Mouse (Mus musculus) MEL-GATA-1-ER (cell line): ENCODE measurements around the gene Ifnl3.

Source experiments
- DNase-seq: peaks from one replicate; pipeline ENCODE4 v3.0.0-alpha.2; 2012; ENCODE audit warnings: low read depth; ENCODE audit errors: extremely low read depth

Gene Ifnl3

DNA sequence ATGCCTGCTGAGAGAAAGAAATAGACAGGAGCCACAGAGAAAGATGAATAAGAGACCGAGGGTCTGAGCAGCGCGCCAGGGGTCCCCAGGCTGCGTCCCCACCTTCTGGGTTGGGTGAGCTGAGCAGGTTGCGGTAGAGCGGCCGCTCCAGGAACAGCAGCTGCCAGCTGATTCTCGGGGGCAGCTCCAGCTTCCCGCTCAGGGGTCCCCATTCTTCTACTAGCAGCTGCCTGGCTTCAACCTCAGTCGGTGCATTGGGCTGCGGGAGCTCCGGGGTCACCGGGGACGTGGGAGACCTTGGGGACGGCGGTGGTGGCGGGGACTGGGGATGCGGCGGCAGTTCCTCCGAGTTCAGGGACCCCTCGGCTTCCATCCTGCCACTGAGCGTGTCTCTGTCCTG is 24.0 kb downstream of the Ifnl3 start:
- no peak for DNase-seq

GRCm38 (mm10) chr7:28547154-28547553 is 24.5 kb downstream of the Ifnl3 start, which contains the start of gene Nccrp1:
Gene Nccrp1, minus strand, starts transcription at chr7:28547254.
- DNase-seq, result no peak

- peak; percentile 15 for DNase-seq
These were observed 25.0 kb downstream of the Ifnl3 start for GRCm38 (mm10) chr7:28547628-28548027.

DNA sequence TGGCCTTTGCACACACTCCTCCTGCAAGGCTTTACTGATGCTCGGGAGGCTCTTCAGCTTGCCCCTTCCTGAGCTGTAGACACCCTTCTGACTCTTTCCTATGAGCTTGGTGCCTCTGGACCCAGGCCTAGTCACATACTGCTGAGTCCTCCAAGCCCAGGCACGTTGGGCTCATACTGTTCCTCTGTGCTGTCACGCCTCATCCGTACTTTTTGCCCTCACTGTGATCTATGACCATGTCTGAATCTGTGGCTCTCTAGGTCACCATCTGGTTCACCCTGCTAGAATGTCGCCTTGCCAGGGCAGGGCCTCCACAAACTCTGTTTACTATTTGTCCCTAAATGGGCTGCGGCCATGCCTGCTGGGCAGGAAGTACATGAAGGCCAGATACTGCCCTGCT is 30.4 kb downstream of the Ifnl3 start:
- no peak for DNase-seq

- no peak for DNase-seq
These were observed 33.4 kb downstream of the Ifnl3 start for GRCm38 (mm10) chr7:28555939-28556535.

GRCm38 (mm10) chr7:28557069-28557468 is 34.4 kb downstream of the Ifnl3 start:
- DNase-seq, result no peak

- no peak for DNase-seq
These were observed 35.1 kb downstream of the Ifnl3 start for GRCm38 (mm10) chr7:28557708-28558107.

DNA sequence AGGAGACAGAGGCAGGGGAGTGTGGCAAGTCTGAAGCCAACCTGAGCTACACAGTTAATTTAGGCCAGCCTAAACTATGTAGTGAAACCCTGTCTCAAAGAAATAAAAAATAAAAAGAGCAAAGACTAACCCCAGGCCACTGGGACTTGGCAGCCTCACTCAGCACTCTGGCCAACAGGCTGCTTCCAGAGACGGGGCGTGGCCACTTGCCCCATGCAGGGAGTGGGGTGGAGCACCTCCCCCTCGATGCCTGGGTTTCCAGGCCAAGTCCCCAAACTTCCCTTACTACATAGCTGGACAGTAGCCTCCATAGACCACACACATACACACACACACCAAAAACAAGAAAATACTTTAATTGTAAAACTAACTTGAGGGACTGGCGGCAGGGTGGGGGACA is 35.9 kb downstream of the Ifnl3 start:
- no peak for DNase-seq

DNA sequence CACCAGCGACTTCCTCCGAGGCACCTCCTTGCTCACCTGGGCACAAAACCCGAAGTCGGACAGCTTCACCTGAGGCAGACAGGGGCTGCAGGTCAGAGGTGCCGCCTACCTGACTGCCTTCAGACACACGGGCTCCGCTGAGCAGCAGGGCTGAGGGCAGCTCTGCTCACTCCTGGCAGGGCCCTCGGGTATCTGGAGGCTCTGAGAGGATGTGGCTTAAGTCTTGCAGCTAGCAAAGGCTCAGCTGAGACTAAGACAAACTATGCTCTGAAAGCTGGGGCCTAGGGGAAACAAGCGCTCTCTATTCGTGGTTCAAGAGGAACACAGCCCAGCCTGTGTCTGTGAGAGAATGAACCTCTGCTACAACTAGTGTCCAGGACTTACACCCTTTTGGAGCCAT is 38.2 kb downstream of the Ifnl3 start:
- DNase-seq, result no peak

GRCm38 (mm10) chr7:28561967-28562366 is 39.3 kb downstream of the Ifnl3 start:
- DNase-seq, result no peak

DNA sequence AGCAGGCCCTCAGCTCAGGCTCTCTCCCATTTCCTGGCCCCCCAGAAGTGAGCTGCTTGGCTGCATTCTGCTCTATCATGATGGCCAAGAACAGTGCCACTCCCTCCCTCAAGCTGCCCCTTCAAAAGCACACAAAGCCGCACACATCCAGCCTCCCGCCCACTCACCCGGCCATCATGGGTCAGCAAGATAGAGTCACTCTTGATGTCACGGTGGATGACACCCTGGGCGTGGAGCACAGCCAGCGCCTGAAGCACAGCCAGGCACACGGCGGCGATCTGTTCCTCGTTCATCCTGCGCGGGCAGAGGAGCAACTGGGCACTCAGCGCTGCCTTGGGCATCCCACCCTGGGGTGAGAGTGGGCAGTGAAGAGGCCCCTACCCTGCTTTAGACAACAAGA is 39.7 kb downstream of the Ifnl3 start:
- DNase-seq, result no peak

GRCm38 (mm10) chr7:28562951-28563350 is 40.3 kb downstream of the Ifnl3 start:
- no peak for DNase-seq

- DNase-seq, result no peak
These were observed 42.8 kb downstream of the Ifnl3 start for GRCm38 (mm10) chr7:28565407-28565806.

DNA sequence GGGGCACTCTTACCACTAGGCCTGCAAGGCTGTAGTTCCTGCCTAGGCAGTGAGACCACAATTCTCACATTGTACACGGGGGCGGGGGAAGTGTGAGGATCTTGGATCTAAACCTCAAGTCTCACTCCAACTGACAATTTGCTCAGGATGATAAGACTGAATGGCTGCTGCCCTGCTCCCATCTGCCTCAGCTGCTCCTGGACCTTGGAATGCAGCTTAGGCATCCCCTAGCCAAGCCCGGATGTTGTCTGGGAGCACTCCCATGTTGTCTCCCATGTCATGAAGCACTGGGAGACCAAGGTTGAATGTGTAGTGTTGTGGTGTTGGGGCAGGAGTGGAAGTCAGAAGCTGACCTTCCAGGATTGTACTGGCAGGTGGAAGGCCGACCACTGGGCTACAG is 44.9 kb downstream of the Ifnl3 start:
- no peak for DNase-seq

DNA sequence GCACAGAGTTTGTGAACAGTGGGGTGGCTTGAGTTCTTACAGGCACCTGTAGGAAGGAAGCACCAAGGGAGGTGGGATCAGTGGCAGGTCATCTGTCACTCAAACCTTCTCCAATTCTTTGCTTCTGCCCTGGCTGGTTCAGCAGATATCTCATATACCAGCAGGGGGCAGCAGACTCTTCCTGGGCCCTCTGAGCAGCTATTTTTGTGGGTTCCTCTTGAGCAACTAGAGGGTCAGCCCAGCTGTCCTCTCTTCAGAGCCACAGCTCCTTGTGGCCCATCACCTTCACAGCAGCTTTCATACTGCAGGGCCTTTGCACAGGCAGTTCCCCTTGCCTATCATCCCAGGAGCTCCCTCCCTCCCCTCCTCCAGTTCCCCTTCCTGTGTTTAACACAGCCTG is 45.6 kb downstream of the Ifnl3 start:
- DNase-seq, result peak; percentile 7

DNA sequence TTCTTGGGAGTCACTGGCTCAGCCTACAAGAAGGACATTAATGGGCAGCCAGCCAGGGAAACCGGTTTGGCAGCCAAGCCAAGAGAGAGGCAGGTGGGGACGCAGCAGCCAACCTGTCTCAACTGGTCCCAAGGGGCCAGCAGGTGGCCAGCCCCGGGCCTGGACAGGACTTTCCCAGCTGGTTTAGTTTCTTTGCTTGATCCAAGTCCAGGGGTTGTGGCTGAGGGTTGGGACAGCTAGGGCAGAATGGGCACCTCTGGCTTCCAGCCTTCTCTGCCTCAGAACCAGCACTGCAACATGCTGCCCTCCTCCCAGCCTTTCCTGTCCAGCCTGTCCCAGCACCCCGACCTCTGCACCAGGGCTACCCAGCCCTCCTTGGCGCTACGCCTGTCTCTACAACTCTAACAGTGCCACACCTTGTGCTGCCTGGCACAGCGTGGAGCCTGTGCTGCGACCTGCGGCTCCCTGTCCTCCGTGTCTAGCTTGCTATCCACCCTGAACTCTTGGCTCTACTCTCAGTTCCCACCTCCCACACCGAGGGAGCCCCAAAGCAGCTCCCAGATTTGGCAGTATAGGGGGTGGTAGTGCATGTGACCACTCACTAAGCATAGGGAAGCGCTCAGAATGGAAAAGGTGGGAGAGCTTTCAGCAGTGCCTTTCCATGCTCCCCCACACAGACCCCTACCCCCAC is 47.8 kb downstream of the Ifnl3 start:
- DNase-seq, result no peak

DNA sequence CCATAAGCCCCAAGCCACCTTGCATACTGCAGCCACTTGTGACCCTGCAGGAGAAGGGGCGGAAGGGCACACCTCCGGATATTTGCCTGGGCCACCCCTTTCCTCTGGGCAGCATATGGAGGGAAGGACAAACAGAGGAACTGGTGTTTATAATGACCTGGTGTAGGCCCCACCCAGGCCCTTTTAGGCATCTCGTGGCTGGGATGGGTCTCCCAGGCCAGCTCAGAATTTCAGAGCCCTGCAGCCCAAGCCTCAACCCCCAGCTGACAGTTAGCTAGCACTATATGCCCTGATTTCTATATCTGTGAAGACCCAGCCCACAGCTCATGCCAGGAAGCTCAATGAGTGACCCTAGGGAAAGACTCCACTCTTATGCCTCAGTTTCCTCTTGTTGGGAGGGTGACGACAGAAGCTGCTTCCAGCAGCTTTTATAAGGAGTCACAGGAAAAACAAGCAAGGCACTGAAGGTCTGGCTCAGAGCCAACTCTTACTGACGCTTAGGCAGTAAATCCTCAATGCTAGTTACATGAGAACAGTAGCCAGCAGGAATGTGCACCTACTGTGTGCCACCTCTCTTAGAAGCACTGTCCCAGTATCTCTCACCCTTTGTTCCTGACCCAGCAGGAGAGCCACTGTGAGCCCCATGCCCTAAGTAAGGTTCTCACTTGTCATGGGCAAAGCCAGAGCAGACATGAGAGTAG is 48.5 kb downstream of the Ifnl3 start:
- no peak for DNase-seq

- DNase-seq, result no peak
These were observed 50.1 kb downstream of the Ifnl3 start for GRCm38 (mm10) chr7:28572689-28573088.

DNA sequence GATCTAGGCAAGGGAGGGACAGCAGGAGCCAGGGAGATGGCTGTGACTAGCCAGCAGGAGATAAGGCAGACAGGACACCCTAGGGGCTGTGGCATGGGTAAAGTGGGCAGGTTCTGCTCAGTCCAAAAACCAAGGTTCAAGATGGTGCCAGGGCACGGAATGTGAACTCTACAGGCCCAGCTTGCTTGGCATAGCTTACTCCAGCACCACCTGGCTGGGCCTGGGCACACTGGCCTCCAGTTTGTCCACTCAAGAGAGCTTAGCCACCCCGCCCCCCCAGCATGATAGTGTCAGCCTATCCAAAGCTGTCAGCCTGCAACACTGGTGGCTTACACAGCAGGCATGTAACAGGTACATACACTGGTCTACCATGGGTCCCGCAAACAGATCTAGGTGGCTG is 50.6 kb downstream of the Ifnl3 start:
- no peak for DNase-seq
